Mouse (Mus musculus) lung, adult 2 months (tissue): ENCODE measurements at regions not wholly inside any gene's neighbourhood (a gene's known extent, or its start where the extent isn't known, plus 50 kb on each side); places are given as distances from the start of the nearest gene placed in this dataset.

Experiments used
- CTCF ChIP-seq: fragments of 200-500 bp; IDR thresholded peaks from 2 replicates; pipeline ENCODE4 v1.5.1; 2011; ENCODE audit warnings: mild to moderate bottlenecking, low read length, control low read depth; ENCODE audit not compliant: insufficient read depth
- POLR2A ChIP-seq: fragments of 200-500 bp; IDR thresholded peaks from 2 replicates; pipeline ENCODE4 v1.6.1; 2011; ENCODE audit warnings: low read depth, mild to moderate bottlenecking, control low read depth, low read length, borderline replicate concordance; ENCODE audit errors: extremely low read depth

- TF ChIP-seq POLR2A: no peak
- no peak for TF ChIP-seq CTCF
These were observed 56.4 kb upstream of the Arglu1 start for GRCm38 (mm10) chr8:8746691-8747090.
